Mouse (Mus musculus) gastrocnemius, adult 2 months (tissue): ENCODE results near the gene Tmem63a. TPM values are rescaled to one million over a fixed set of nuclear protein-coding genes. Genes with fewer than 3 reads are reported as not detected.

ENCODE experiments used
- DNase-seq: peaks from one replicate; pipeline ENCODE4 v3.0.0; 2022
- H3K27ac ChIP-seq: fragments of 200-600 bp; 2 replicates; pipeline ENCODE4 v1.8.1; 2022; ENCODE audit warnings: mild to moderate bottlenecking
- H3K4me3 ChIP-seq: fragments of 200-600 bp; 2 replicates; pipeline ENCODE4 v1.8.1; 2022; ENCODE audit warnings: mild to moderate bottlenecking, moderate library complexity
- CTCF ChIP-seq: fragments of 200-600 bp; IDR thresholded peaks from 2 replicates; pipeline ENCODE4 v1.8.1; 2022; ENCODE audit warnings: antibody characterized with exemption, mild to moderate bottlenecking, moderate library complexity
- intact Hi-C: fragments of 180-260 bp; cut with DNase I; formaldehyde crosslinking; loops from one replicate; pipeline ENCODE4 v1.15.1; 2025
- total RNA-seq, 2 experiments: library from RNA; stranded (reverse); gene quantifications; 2 replicates each; pipeline ENCODE4 v1.2.3; 2021

Gene Tmem63a
- total RNA-seq, 2 experiments from 2014 or later = 13.9 to 14.5 TPM

DNA sequence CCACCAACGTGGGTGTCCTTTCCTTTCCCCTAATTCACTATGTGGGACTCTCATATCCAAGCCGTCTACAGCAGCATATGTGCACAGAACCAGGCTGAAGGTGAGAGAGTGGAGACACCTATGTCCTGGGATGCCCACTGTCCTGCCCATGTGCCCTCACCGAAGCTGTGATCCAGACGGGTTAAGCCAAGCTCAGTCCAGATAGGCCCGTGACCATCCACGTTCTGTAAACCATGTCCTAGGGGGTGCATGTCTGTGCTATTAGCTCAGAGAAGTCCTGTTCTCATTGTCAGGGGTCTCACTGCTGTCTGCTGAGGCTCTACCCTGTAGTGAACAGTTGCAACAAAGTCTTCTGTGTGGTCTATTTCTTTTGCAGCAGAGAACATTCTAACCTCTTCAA is 65.7 kb downstream of the Tmem63a start:
- Histone ChIP-seq H3K4me3 (no peak overlapping the region), H3K27ac (peak overlapping the region; percentile 71)
- TF ChIP-seq CTCF = no peak
- intact Hi-C loops = no loop called here
- no peak for DNase-seq

DNA sequence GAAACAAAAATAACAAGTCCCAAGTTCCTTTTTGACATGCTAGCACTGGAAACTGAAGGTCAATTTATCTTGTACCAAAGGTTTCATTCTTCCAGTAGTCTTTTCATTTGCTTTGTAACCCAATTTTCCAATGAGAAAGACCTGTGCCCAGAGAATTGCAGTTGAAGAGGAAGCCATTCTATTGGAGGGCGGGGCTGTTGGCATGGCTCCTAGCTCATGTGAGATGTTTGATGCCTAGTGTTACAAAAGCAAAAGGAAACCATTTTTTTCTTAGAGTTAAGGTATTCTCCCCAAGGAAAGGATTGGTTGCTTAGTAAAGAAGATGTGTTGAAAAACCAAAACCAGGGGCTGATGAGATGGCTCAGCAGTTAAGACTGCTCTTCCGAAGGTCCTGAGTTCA is 66.1 kb downstream of the Tmem63a start:
- peak overlapping the region; percentile 71 for H3K27ac ChIP-seq

GRCm38 (mm10) chr1:181009011-181009590 is 67.0 kb downstream of the Tmem63a start:
- no peak overlapping the region for H3K4me3 ChIP-seq
- DNase-seq = no peak
- peak overlapping the region; percentile 81 for H3K27ac ChIP-seq
- intact Hi-C loops = no loop called here
- no peak for TF ChIP-seq CTCF

More for the DNA sequence above, 66.1 kb downstream of the Tmem63a start:
- peak; percentile 53 for DNase-seq
- H3K4me3 ChIP-seq = no peak overlapping the region
- intact Hi-C loops = no loop called here
- TF ChIP-seq CTCF = no peak

- intact Hi-C loops = no loop called here
- H3K4me3 ChIP-seq = no peak overlapping the region
- peak; percentile 88 for DNase-seq
- TF ChIP-seq CTCF = peak; percentile 15; the same call in 1 of the 2 replicates
- peak overlapping the region; percentile 81 for H3K27ac ChIP-seq
These were observed 67.6 kb downstream of the Tmem63a start for GRCm38 (mm10) chr1:181009754-181010153.

- no peak for DNase-seq
- peak overlapping the region; percentile 81 for H3K27ac ChIP-seq
- TF ChIP-seq CTCF = no peak
These were observed 68.2 kb downstream of the Tmem63a start for GRCm38 (mm10) chr1:181010171-181010932.

GRCm38 (mm10) chr1:181011601-181012000 is 69.5 kb downstream of the Tmem63a start:
- no peak overlapping the region for H3K4me3 ChIP-seq
- no peak for DNase-seq
- intact Hi-C loops = no loop called here
- peak overlapping the region; percentile 81 for H3K27ac ChIP-seq
- no peak for TF ChIP-seq CTCF

More at GRCm38 (mm10) chr1:181010171-181010932, 68.2 kb downstream of the Tmem63a start:
- no peak overlapping the region for H3K4me3 ChIP-seq
- intact Hi-C loops = no loop called here

- no peak for TF ChIP-seq CTCF
- no peak overlapping the region for H3K4me3 ChIP-seq
- intact Hi-C loops = no loop called here
These were observed 70.3 kb downstream of the Tmem63a start for GRCm38 (mm10) chr1:181012416-181012815.

DNA sequence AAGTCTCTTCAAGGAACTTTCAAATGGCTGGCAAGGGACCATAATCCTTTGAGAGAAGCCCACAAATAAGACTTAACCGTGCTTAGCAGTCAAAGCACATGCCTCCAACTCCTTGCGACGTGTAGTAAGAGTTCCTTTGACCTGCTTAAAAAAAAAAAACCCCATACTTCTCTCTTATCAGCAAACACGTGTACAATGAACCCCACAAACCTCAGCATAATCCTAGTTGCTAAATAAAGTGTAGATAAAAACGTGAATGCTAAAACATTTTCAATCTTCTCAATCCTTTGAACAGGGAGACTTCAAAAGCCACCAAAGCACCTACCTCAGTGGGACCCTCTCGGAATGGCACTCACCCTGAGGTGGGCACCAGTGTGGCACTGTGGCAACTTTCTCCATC is 71.3 kb downstream of the Tmem63a start:
- Histone ChIP-seq H3K4me3 (no peak overlapping the region), H3K27ac (peak overlapping the region; percentile 93)
- no peak for TF ChIP-seq CTCF
- DNase-seq = no peak
- intact Hi-C loops = no loop called here

More at GRCm38 (mm10) chr1:181012416-181012815, 70.3 kb downstream of the Tmem63a start:
- no peak for DNase-seq
- peak overlapping the region; percentile 93; the same call in 1 of the 2 replicates for H3K27ac ChIP-seq

DNA sequence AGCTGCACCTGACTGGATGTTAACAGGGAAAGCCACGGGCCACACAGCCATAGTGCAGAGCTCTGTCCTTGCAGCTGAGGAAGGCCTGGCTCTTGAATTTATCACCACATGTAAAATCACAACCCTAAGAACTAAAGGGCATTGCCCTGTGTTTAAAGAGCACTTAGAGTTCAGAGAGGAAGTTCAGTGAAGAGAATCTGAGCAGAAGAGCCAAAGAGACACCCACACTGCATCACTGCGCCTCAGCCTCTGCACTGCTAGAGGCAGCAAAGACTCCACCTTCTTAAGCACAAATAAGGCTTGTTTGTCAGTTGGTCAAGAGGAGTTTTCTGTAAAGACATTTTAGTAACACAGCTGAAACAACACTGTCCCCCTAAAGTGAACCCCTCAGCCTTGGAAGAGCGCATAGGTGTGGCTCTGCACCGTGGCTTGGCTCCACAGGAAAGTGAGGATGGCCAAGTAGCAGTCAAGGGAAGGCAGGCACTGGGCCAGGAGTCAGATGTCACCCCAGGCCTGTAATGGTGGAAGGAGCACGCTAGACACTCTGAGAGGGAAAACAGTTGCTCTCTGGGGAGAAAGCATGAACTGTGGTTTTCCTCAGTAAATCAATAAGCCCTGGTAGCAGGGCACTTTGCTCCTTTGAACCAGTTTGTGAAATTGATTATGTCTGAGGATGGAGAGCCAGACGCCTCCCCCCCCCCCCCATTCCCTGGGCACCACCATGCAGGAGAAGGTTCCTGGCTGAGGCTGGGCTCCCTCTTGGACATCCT is 72.8 kb downstream of the Tmem63a start:
- TF ChIP-seq CTCF = no peak
- Histone ChIP-seq H3K4me3 (peak overlapping the region; percentile 76), H3K27ac (peak overlapping the region; percentile 93)
- peak; percentile 90 for DNase-seq
- intact Hi-C loops = no loop called here

DNA sequence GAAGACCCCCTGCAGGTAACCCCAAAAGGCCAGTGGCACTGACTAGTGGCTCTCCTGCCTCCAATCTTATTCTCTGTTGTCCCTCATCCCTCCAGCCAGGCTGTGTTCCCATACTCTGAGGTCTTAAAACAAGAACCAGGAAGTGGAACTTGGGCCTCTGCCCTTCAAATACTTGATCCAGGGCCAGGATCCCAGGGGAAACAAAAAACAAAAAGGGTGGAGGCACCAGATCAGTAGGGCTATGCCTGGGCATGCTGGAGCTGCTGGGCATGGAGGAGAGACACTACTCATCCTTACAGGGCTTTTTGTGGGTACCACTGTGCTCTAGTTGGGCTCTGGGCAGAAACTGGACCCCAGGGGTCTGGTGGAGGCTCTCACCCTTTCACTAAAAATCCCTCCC is 73.4 kb downstream of the Tmem63a start:
- TF ChIP-seq CTCF = no peak
- intact Hi-C loops = no loop called here
- Histone ChIP-seq H3K27ac (peak overlapping the region; percentile 93), H3K4me3 (peak overlapping the region; percentile 76)
- peak; percentile 77 for DNase-seq

DNA sequence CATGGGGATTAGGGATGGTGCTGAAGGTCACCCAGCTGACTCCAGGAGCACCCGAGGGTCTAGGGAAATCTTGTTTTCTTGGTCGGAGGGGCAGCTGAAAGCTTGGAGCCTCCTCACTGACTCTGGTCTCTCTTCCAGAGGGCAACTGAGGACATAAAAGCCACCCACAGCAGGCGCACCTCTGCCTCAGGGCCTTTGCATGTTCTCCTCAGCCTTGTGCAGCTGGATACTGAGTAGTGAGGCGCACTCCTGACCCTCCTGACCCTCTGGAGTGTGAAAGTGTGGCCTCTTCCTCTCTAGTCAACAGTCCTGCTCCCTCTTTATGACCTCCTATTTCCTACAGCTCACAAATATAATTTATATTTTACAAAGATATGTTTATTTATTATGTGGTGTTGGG is 73.9 kb downstream of the Tmem63a start:
- TF ChIP-seq CTCF = no peak
- Histone ChIP-seq H3K27ac (peak overlapping the region; percentile 93), H3K4me3 (peak overlapping the region; percentile 76)
- no peak for DNase-seq
- intact Hi-C loops = no loop called here

- peak overlapping the region; percentile 93 for H3K27ac ChIP-seq
- DNase-seq = peak; percentile 86
- intact Hi-C loops = no loop called here
- peak overlapping the region; percentile 76 for H3K4me3 ChIP-seq
- TF ChIP-seq CTCF = no peak
These were observed 74.5 kb downstream of the Tmem63a start for GRCm38 (mm10) chr1:181016532-181017131.
